Mouse (Mus musculus) megakaryocyte-erythroid progenitor cell, adult 5-6 weeks (primary cell): ENCODE data around the gene Olfr1371. TPM values are rescaled to one million over a fixed set of nuclear protein-coding genes. Genes with fewer than 3 reads are reported as not detected.
"Not testable (repeated sequence)": the region's sequence is repeated elsewhere in the genome, so short reads cannot be mapped to it uniquely, and the experiment has no call there.

Experiments
- ATAC-seq: replicated peaks from 2 replicates; pipeline ENCODE4 v1.8.0; 2016; ENCODE audit warnings: mild to moderate bottlenecking, inconsistent platforms; ENCODE audit not compliant: severe bottlenecking, poor library complexity, low FRiP score, low TSS enrichment
- total RNA-seq, 2 experiments: library from RNA; stranded (forward) in 1 of 2; stranded (reverse) in 1 of 2; fragments of 200-1000, 215-1000 nt in 1 of 2; fragments of >200 nt in 1 of 2; fragmentation: Nextera tagmentation in 1 of 2; gene quantifications; 2 replicates each; pipeline ENCODE4 v1.2.3; 2014 to 2017

The Olfr1371 gene
- total RNA-seq, 2 experiments from 2014 or later: not detected

DNA sequence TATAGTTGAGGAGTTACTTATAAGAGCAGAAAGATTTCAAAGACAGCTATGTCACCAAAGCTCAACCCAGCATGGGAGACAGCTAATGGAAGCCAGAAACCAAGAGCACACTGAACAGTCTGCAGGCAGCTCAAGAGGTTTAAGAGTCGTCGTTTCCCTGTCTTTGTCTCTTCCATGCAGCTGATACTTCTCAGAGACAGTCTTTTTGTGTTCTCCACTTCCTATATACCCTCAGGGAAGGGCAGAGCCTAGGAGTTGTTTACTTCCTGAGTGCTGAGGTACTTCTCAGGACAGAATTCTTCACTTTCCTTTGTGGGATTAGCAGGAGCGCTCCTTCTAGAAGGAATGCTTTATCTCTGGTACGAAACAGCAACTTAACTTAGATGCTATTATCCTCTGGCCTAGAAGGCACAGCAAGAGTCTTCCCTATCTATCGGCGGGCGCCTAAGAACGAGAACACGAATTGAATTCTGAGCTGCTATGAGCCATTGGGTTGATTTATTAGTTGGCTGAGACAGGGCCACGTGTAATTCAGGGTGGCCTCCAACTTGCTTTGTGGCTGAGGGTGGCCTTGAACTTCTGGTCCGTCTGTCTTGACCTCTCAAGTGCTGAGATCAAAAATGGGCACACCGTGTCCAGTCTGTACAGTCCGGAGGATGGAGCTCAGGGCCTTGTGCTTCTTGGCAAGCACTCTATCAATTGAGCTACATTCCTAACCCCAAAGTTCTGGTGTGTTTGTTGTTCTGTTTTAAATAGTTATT lies 13.9 kb upstream of the Olfr1371 start:
- no peak for ATAC-seq

GRCm38 (mm10) chr11:52227053-52227452 lies 13.3 kb upstream of the Olfr1371 start:
- no peak for ATAC-seq

DNA sequence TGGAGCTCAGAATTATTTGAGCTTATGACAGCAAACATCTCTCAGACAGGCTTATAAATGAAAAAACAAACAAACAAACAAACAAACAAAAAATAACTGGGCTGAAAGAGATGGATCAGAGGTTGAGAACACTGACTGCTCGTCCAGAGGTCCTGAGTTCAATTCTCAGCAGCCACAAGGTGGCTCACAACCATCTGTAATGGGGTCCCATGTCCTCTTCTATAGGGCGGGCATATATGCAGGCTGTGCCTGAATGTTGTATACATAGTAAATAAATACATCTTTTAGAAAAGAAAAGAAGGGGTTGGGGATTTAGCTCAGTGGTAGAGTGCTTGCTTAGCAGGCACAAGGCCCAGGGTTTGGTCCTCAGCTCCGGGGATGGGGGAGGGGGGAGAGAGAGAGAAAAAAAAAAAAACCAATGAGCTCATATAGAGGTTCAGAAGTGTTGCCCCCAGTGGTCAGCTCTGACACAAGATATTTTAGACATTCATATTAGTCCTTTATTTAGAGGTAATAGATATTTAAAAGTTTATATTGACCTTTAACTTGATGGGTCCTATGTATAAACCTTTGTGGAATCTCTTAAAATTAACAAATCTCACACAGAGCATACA lies 12.3 kb upstream of the Olfr1371 start:
- ATAC-seq: no peak

DNA sequence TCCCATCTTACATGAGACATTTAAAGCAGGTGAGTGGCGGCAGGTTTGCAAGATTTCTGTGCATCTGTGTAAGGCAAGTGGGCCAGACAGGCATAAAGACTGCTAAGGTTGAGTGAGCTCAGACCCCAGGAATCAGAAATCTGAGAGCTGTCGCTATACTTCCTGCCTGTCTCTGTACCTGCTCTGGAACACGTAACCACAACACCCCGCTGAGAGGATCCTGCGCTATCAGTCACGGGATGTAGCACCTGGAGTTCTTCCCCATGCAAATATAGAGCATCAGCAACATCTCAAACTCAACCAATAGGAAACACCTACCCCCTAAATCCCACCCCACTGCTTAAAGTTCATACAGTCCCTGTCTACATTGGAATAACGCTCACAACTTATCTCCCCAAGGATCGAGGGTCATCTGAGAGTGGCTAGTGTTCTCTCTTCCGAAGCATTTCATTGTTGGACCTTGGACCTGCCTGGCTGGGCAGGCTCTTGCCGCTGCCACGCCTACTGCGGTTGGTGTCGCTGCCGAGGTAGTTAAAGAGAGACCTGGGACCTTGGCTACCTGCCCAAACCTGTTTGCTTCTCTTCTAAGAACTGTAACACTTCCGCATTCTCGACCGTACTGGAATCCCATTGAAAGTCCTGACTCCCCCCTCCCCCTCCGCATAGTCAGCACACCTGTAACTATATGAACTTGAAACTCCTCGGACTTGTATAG lies 10.3 kb upstream of the Olfr1371 start:
- peak; percentile 69 for ATAC-seq

GRCm38 (mm10) chr11:52222891-52223290 lies 9.1 kb upstream of the Olfr1371 start:
- ATAC-seq: no peak

DNA sequence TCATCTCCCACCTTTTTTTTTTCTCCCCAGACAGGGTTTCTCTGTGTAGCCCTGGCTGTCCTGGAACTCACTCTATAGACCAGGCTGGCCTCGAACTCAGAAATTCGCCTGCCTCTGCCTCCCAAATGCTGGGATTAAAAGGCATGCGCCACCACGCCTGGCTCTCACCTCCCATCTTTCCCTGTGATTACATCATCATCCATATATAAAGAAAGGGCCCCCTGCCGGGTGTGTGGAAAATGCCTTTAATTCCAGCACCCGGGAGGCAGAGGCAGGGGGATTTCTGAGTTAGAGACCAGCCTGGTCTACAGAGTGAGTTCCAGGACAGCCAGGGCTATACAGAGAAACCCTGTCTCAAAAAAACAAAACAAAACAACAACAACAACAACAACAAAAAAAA lies 8.1 kb upstream of the Olfr1371 start:
- ATAC-seq: not testable (repeated sequence)

DNA sequence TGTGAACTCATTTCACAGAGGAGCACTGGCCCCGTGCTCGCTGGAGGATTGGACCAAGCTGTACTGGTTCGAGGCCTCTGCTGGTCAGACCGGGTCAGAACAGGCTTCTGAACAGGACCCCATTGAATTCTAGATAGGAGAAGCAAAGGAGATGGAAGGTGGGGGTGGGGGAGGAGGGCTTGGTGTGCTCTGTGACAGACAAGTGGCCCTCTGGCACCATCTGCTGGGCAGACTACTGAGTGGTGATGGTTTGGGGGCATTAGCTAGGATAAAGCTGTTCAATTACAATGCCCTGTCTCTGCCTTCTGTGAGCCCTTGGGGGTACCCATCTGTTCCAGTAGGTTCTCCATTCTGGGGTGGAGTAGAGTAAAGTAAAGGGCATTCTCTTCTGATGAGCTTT lies 6.5 kb upstream of the Olfr1371 start:
- peak; percentile 80 for ATAC-seq

DNA sequence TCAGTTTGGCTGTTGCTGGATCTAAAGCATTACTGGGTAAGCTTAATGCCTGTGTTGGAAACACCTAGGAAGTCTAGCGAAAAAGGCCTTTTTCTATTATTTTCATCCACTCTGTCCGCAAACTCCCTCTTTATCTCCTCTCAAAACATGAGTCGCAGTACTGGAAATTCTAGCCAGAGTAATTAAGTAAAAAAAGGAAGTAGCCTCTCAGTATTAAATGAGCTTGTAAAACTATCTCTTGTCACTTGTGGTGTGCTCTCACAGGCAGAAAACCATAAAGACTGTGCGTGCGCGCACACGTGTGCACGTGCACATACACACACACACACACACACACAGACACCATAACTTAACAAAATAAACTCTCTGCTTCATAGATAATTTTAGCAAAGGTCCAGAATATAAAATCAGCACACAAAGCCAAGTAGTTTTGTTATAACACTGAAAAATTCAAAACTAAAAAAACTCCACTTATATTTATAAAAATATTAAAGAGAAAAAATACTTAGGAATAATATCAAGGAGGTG lies 17.2 kb downstream of the Olfr1371 start:
- not testable (repeated sequence) for ATAC-seq

GRCm38 (mm10) chr11:52180651-52181050 lies 33.1 kb downstream of the Olfr1371 start:
- not testable (repeated sequence) for ATAC-seq

DNA sequence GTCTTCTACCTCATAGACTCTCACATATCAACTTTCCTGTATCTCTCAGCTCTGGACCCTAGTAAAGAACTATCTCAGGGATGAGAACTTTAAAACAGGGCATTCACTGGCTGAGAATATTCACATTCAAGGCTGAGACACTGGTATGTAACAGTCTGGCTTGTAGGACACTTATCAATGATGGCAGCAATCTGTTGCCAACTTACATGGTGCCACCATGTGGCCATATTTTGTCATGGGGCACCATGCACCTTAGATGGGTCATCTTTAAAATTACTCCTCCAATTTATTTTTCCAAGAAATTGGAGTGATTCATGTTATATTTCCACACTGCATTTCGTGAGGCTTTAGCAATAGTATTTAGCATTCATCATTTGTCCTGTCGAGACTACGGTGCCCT lies 33.9 kb downstream of the Olfr1371 start:
- 0 out of 2 replicates have a peak, but pooled peaks have one; percentile 55 for ATAC-seq

DNA sequence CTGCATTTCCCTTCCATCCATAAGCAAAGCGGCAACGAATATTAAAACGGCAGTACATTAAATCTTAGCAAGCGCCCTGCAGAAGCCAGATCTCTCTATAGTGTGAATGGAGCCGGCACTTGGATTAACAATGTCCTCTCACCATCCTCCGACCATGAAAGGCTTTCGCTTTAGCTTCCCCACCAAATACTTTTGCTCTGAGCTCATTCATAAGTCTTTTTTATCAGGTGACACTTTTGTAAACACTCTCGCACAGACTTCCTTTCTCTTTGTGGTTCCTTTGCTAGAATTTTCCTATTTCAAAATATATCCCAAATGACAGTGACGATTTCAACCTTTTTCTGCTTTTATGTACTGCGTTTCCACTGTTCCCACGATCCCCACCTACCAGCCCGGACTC lies 45.3 kb downstream of the Olfr1371 start:
- no peak for ATAC-seq

DNA sequence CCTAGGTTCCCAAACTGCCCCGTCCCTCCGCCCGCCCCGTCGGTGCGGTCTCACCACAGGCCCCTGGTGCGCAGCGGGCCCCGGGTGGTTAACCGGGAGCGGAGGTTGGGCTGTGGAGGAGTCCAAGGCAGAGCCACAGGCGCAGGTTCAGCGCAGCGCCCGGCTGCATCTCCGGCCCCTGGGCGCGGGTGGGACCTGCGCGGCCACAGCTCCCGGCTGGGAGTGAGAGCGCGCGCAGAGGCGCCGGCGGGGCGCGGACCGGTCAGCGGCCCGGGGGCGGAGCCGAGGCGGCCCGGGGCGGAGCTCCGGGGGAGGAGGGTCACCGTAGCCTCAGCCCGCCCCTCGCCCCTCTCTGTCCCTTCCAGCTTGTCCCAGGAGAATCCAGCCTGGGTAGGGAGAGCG lies 45.9 kb downstream of the Olfr1371 start:
- ATAC-seq: not testable (repeated sequence)

GRCm38 (mm10) chr11:52167126-52167525 lies 46.7 kb downstream of the Olfr1371 start:
- ATAC-seq: no peak

DNA sequence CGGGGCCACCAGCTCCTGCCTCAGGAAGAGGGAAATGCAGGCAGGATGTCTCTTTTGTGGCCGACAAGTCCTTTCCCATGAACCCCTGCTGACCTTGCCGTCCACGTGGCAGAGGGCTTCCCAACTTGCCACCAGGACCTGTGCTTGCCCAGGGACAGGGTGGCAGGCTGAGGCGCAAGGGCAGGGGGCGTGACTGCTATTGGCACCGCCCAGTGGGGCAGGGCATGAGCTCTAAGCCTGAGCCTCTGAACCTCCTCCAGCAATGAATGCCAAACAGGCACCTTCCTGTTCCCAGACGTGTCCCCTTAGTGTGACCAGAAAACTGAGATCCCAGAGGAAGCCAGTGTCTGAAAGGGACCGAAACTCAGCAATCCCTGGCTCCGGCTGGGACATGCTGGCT lies 49.9 kb downstream of the Olfr1371 start:
- peak; percentile 65; the same call in 1 of the 2 replicates for ATAC-seq

Other genes with a start within 250 kb of the Olfr1371 start
- gene Cdkn2aipnl, start 246.3 kb downstream of the Olfr1371 start, total RNA-seq (2014; fragmentation: Nextera tagmentation): 73.1 and 95.6 TPM in 2 replicates
- gene Cdkn2aipnl, start 246.3 kb downstream of the Olfr1371 start, total RNA-seq (2017): 69.1 and 94.7 TPM in 2 replicates
- 30.7 and 51.1 TPM in 2 replicates for gene Ube2b, start 213.2 kb downstream of the Olfr1371 start, total RNA-seq (2014; fragmentation: Nextera tagmentation)
- 37.5 and 105 TPM in 2 replicates for gene Ube2b, start 213.2 kb downstream of the Olfr1371 start, total RNA-seq (2017)
- 4.8 and 9.5 TPM in 2 replicates for gene Cdkl3, start 209.8 kb downstream of the Olfr1371 start, total RNA-seq (2014; fragmentation: Nextera tagmentation)
- gene Cdkl3, start 209.8 kb downstream of the Olfr1371 start, total RNA-seq (2017): 1.5 and 11.8 TPM in 2 replicates
- gene Ppp2ca, start 115.3 kb downstream of the Olfr1371 start, total RNA-seq (2014; fragmentation: Nextera tagmentation): 65.6 and 66.8 TPM in 2 replicates
- gene Ppp2ca, start 115.3 kb downstream of the Olfr1371 start, total RNA-seq (2017): 103 and 104 TPM in 2 replicates
- not detected in 2 replicates for gene Olfr1373, start 68.5 kb downstream of the Olfr1371 start, total RNA-seq (2014; fragmentation: Nextera tagmentation)
- gene Olfr1373, start 68.5 kb downstream of the Olfr1371 start, total RNA-seq (2017): not detected in 2 replicates
- gene Skp1a, start 18.0 kb upstream of the Olfr1371 start, total RNA-seq (2014; fragmentation: Nextera tagmentation): 186 and 213 TPM in 2 replicates
- gene Skp1a, start 18.0 kb upstream of the Olfr1371 start, total RNA-seq (2017): 282 and 332 TPM in 2 replicates
- gene Tcf7, start 69.0 kb upstream of the Olfr1371 start, total RNA-seq (2014; fragmentation: Nextera tagmentation): 12.1 and 19.1 TPM in 2 replicates
- 3.6 and 10.0 TPM in 2 replicates for gene Tcf7, start 69.0 kb upstream of the Olfr1371 start, total RNA-seq (2017)
- gene Vdac1, start 146.9 kb upstream of the Olfr1371 start, total RNA-seq (2014; fragmentation: Nextera tagmentation): 192 and 199 TPM in 2 replicates
- 232 and 301 TPM in 2 replicates for gene Vdac1, start 146.9 kb upstream of the Olfr1371 start, total RNA-seq (2017)
- 49.7 and 60.7 TPM in 2 replicates for gene 9530068E07Rik, start 182.4 kb upstream of the Olfr1371 start, total RNA-seq (2014; fragmentation: Nextera tagmentation)
- 51.1 and 58.3 TPM in 2 replicates for gene 9530068E07Rik, start 182.4 kb upstream of the Olfr1371 start, total RNA-seq (2017)